Comparison of ENCODE assay signal across 9 mouse cellular contexts in genomic region chr4:132628830-132629229, GRCm38 (mm10). TPM values are rescaled to one million over a fixed set of nuclear protein-coding genes. Genes with fewer than 3 reads are reported as not detected.
DNase-seq lines count a peak whose midpoint lies in the region; ATAC-seq lines count a peak whose summit lies in the region.
"Had no signal": no experiment of that assay in that cellular context is flagged by ENCODE, and none has a peak within 500 bp of the region (broad histone marks: within the 10 kb centered on the region; RNA-seq: fewer than 3 reads in every experiment).

No protein-coding gene starts in this region.

- no peak overlapping the region for H3K4me2 ChIP-seq in kidney, embryonic 15.5 days
- H3K4me2 ChIP-seq: neural tube, embryonic 12.5 days had no signal

- ATAC-seq in kidney, embryonic 15.5 days (replicated peaks; ENCODE audit: low FRiP score) = no peak

- H3K36me3 ChIP-seq in kidney, embryonic 15.5 days = no peaks in the 10 kb centered on the region
- H3K36me3 ChIP-seq: neural tube, embryonic 12.5 days had no signal

- no peaks in the 10 kb centered on the region for H3K9me3 ChIP-seq in kidney, embryonic 15.5 days (replicated peaks)
- H3K9me3 ChIP-seq: neural tube, embryonic 12.5 days had no signal

- WGBS in kidney, embryonic 15.5 days = 25% methylated on average over 2 of the region's 2 CpGs

- no peak overlapping the region for H3K9ac ChIP-seq in kidney, embryonic 15.5 days
- H3K9ac ChIP-seq: neural tube, embryonic 12.5 days had no signal

- no peaks in the 10 kb centered on the region for H3K27me3 ChIP-seq in kidney, embryonic 15.5 days
- H3K27me3 ChIP-seq: neural tube, embryonic 12.5 days had no signal

- DNase-seq in adrenal gland, postnatal 14 days = peak; percentile 65
- no peak for DNase-seq in adrenal gland, adult 2 months
- DNase-seq in kidney, postnatal 14 days = peak; percentile 13
- peak; percentile 73 for DNase-seq in c-Kit-positive CD71-positive TER-119-positive erythroid progenitor cells, embryonic 14.5 days (ENCODE audit: low spot score)
- DNase-seq in lung, postnatal 10 days = peak; percentile 82
- peak; percentile 69 for DNase-seq in thymus, postnatal 0 days (ENCODE audit: low spot score)
- DNase-seq in layer of hippocampus, postnatal 36 days = no peak

- no peak overlapping the region for H3K27ac ChIP-seq in kidney, embryonic 15.5 days
- H3K27ac ChIP-seq: neural tube, embryonic 12.5 days had no signal

- no peak overlapping the region for H3K4me3 ChIP-seq in kidney, embryonic 15.5 days (replicated peaks)
- H3K4me3 ChIP-seq: neural tube, embryonic 12.5 days had no signal

- no peaks in the 10 kb centered on the region for H3K4me1 ChIP-seq in kidney, embryonic 15.5 days
- H3K4me1 ChIP-seq: neural tube, embryonic 12.5 days had no signal

RNA-seq across cellular contexts. Expression of gene Eya3, which starts 10.0 kb away (rescaled TPM):
- total RNA-seq in adrenal gland, postnatal 14 days (2021) = 26.7 and 27.2 TPM in 2 replicates
- 10 to 100 TPM; 26.0 to 43.2 TPM for total RNA-seq in adrenal gland, adult 2 months (2021)
- polyA plus RNA-seq in adrenal gland, adult 2 months (2012; rRNA removed) = 12.0 and 14.7 TPM in 2 replicates
- 26.2 and 33.4 TPM in 2 replicates for polyA plus RNA-seq in kidney, embryonic 15.5 days (2015; fragmentation: Nextera tagmentation; extraction: Ambion mirVana)
- polyA plus RNA-seq in thymus, postnatal 0 days (2015; fragmentation: Nextera tagmentation; extraction: Ambion mirVana) = 20.6 and 26.8 TPM in 2 replicates
- total RNA-seq in layer of hippocampus, postnatal 36 days (2021) = 10 to 100 TPM; 24.2 to 24.3 TPM

Comparison
In these comparisons a context has a peak if more than half of its experiments do, and no peak if none do; other contexts are left out.
1. DNase-seq: peak in adrenal gland, postnatal 14 days (single experiment), kidney, postnatal 14 days (single experiment), c-Kit-positive CD71-positive TER-119-positive erythroid progenitor cells, embryonic 14.5 days (single experiment), lung, postnatal 10 days (single experiment) and thymus, postnatal 0 days (single experiment); none in adrenal gland, adult 2 months (single experiment) and layer of hippocampus, postnatal 36 days (0 of 2).